Mouse (Mus musculus) forebrain, embryonic 11.5 days (tissue): Measurements from ENCODE around the gene Naa35. TPM values are rescaled to one million over a fixed set of nuclear protein-coding genes. Genes with fewer than 3 reads are reported as not detected.

Source experiments
- ATAC-seq: fragments of 200-750 bp; cut with Nextera tagmentation; replicated peaks from 2 replicates; pipeline ENCODE4 v1.8.0; 2017; ENCODE audit warnings: moderate TSS enrichment; ENCODE audit not compliant: low FRiP score
- DNase-seq: peaks from one replicate; pipeline ENCODE4 v3.0.0-alpha.2; 2017; ENCODE audit warnings: low spot score
- H3K27ac ChIP-seq: fragments of 300-500 bp; sonication (generic); 2 replicates; pipeline ENCODE4 v1.5.1; 2014; ENCODE audit warnings: low read depth, low read length
- H3K27me3 ChIP-seq: fragments of 300-500 bp; sonication (generic); 2 replicates; pipeline ENCODE4 v1.6.1; 2014; ENCODE audit warnings: mild to moderate bottlenecking, low read length, mixed read lengths; ENCODE audit not compliant: control insufficient read depth, insufficient read depth
- H3K36me3 ChIP-seq: fragments of 300-500 bp; sonication (generic); 2 replicates; pipeline ENCODE4 v1.6.1; 2014; ENCODE audit warnings: mild to moderate bottlenecking, low read length, moderate library complexity, mixed read lengths; ENCODE audit not compliant: control insufficient read depth, insufficient read depth
- H3K4me1 ChIP-seq: fragments of 300-500 bp; sonication (generic); replicated peaks from 2 replicates; pipeline ENCODE4 v1.6.1; 2014; ENCODE audit warnings: low read length, mixed read lengths; ENCODE audit not compliant: control insufficient read depth, insufficient read depth
- H3K4me2 ChIP-seq: fragments of 300-500 bp; sonication (generic); 2 replicates; pipeline ENCODE4 v1.6.1; 2014; ENCODE audit warnings: low read depth, mild to moderate bottlenecking, low read length, moderate library complexity, mixed read lengths; ENCODE audit not compliant: severe bottlenecking
- H3K4me3 ChIP-seq: fragments of 300-500 bp; sonication (generic); 2 replicates; pipeline ENCODE4 v1.5.1; 2014; ENCODE audit warnings: low read depth, low read length
- H3K9ac ChIP-seq: fragments of 300-500 bp; sonication (generic); 2 replicates; pipeline ENCODE4 v1.6.1; 2014; ENCODE audit warnings: low read length
- H3K9me3 ChIP-seq: fragments of 300-500 bp; sonication (generic); 2 replicates; pipeline ENCODE4 v1.6.1; 2016; ENCODE audit warnings: low read length, mixed read lengths; ENCODE audit not compliant: control insufficient read depth
- WGBS: fragments of 180-500 bp; shearing (Covaris S2); extraction: QIAGEN DNeasy Blood & Tissue Kit; methylation state at CpG from one replicate; pipeline ENCODE4 v1.1.7; 2014; 5-methylcytosine and 5-hydroxymethylcytosine counted together
- polyA plus RNA-seq: library from polyadenylated mRNA; unstranded; fragments of >200 nt; fragmentation: Nextera tagmentation; extraction: Ambion mirVana; gene quantifications from 2 replicates; pipeline ENCODE4 v1.2.1, GENCODE M21; 2014

Naa35 gene
- polyA plus RNA-seq, 1 experiment from 2014 or later: 102 TPM

GRCm38 (mm10) chr13:59685236-59685635 is 100.2 kb downstream of the Naa35 start:
- ATAC-seq (no peak), DNase-seq (no peak)
- H3K4me3 ChIP-seq: no peak overlapping the region
- no peaks in the 10 kb centered on the region for H3K9me3 ChIP-seq
- H3K4me1 ChIP-seq: no peaks in the 10 kb centered on the region
- H3K9ac ChIP-seq: no peak overlapping the region
- no peak overlapping the region for H3K27ac ChIP-seq
- no peaks in the 10 kb centered on the region for H3K27me3 ChIP-seq
- H3K4me2 ChIP-seq: no peak overlapping the region
- 89% methylated on average over 3 of the region's 3 CpGs for WGBS
- H3K36me3 ChIP-seq: no peaks in the 10 kb centered on the region

Other genes starting within 250 kb of the Naa35 start
- 20.4 and 21.0 TPM in 2 replicates for gene Agtpbp1, start within 50 bp of the Naa35 start, polyA plus RNA-seq
- 131 and 133 TPM in 2 replicates for gene Golm1, start 90.6 kb downstream of the Naa35 start, polyA plus RNA-seq
- not detected in 2 replicates for gene 4921517D22Rik, start 108.8 kb downstream of the Naa35 start, polyA plus RNA-seq
- gene Spata31d1a, start 125.1 kb downstream of the Naa35 start, polyA plus RNA-seq: not detected in 2 replicates
- gene Spata31d1b, start 127.0 kb downstream of the Naa35 start, polyA plus RNA-seq: not detected in 2 replicates
- not detected in 2 replicates for gene Spata31d1d, start 146.5 kb downstream of the Naa35 start, polyA plus RNA-seq
- gene 1700014D04Rik, start 161.5 kb downstream of the Naa35 start, polyA plus RNA-seq: 0.16 TPM in 1 of 2 replicates, not detected in the other
- 113 and 116 TPM in 2 replicates for gene Isca1, start 184.6 kb downstream of the Naa35 start, polyA plus RNA-seq
- gene Gm49354, start 197.0 kb downstream of the Naa35 start, polyA plus RNA-seq: not detected in 2 replicates
- 46.4 and 55.5 TPM in 2 replicates for gene Tut7, start 237.9 kb downstream of the Naa35 start, polyA plus RNA-seq